Mouse (Mus musculus): Measurements from ENCODE around the gene Ank3.

- TF ChIP-seq EP300 (IDR thresholded peaks at IDR 0.05; ENCODE audit: low read depth) (no peak), CTCF (IDR thresholded peaks at IDR 0.05; ENCODE audit: low read depth) (no peak)
These were observed 131.8 kb downstream of the Ank3 start for GRCm38 (mm10) chr10:69530326-69530725.
